Mouse (Mus musculus): ENCODE measurements around the gene Paqr8. TPM values are rescaled to one million over a fixed set of nuclear protein-coding genes. Genes with fewer than 3 reads are reported as not detected.
A peak's percentile ranks its signal among the peaks of the same experiment; 100 is the strongest.
"Not testable (repeated sequence)": the region's sequence is repeated elsewhere in the genome, so short reads cannot be mapped to it uniquely, and the experiment has no call there.

Gene Paqr8
- total RNA-seq, 2 experiments from 2014 or later: 2.0 to 2.3 TPM

- intact Hi-C loops (cut with DNase I): no loop called here
- DNase-seq (ENCODE audit: low spot score): no peak
Observed at GRCm38 (mm10) chr1:20906128-20906515, 15.7 kb downstream of the Paqr8 start.

- DNase-seq (ENCODE audit: low spot score): no peak
- intact Hi-C loops (cut with DNase I): no loop called here
Observed at GRCm38 (mm10) chr1:20908541-20908940, 18.1 kb downstream of the Paqr8 start.

GRCm38 (mm10) chr1:20912115-20912514 lies 21.7 kb downstream of the Paqr8 start:
- DNase-seq (ENCODE audit: low spot score): no peak
- intact Hi-C loops (cut with DNase I): no loop called here

- intact Hi-C loops (cut with DNase I): no loop called here
Observed at GRCm38 (mm10) chr1:20912527-20913171, 22.2 kb downstream of the Paqr8 start.

DNA sequence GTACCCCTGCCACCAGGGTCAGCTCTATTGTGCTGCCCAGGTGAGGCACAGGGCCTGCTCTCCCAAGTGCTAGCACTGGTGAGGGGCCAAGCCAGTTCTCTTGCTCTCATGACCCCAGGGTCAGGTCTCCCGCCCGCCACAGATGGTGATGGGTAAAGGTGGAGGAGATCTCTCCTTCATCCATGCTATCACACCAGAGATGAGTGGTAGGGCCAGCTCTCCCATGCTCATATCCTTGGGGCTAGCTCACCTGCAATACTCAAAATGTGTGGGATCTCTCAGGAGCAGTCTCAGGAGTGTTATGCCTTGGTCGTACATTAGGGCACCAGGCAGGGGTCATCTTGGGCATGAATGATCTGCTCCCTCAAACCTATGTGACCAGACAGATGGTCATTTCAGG lies 24.4 kb downstream of the Paqr8 start:
- no peak for DNase-seq (ENCODE audit: low spot score)
- intact Hi-C loops (cut with DNase I): no loop called here

More at GRCm38 (mm10) chr1:20912527-20913171, 22.2 kb downstream of the Paqr8 start:
- no peak for DNase-seq (ENCODE audit: low spot score)

- DNase-seq (ENCODE audit: low spot score): no peak
- intact Hi-C loops (cut with DNase I): no loop called here
Observed at GRCm38 (mm10) chr1:20915608-20916007, 25.2 kb downstream of the Paqr8 start.

DNA sequence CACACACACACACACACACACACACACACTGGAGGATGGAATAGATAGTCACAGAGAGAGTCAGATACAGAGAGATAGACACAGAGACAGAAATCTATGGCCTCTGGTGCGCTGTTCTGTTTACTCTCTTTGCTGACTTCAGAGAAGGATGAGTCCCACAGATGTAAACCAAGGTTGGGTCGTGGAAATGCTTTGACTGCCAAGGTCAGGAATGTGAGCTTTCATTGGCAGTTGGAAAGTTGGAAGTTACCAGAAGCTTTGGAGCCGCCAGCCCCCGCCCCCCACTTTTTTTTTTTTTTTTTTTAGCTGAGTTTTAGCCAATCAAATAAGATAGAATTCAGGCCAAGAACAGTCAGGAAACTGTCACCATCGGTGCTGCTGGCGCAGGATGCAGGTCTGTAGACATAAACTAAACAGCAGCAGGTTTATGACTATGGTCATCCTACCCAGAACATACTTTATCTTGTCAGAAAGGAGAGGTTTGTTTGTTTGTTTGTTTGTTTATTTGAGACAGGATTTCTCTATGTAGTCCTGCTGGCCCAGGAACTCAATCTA lies 27.2 kb downstream of the Paqr8 start:
- DNase-seq (ENCODE audit: low spot score): no peak
- intact Hi-C loops (cut with DNase I): no loop called here

DNA sequence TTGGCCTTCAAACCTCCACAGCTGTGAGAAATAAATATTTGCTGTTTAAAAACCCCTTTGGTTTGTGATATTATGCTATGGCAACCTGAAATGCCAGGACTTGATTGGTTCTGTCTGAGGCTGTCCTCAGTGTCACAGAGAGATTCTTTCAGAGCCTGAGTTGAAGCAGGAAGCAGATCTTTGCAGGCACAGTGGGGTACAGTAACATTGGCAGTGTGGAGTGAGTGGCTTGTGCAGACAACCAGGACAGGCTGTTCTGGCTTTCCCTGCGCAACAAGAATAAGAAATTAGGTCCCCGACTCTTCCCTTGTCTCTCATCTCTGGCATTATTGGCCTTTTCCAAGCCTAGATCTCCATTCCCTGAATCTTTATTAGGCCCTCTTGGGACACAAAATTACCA lies 29.3 kb downstream of the Paqr8 start:
- no peak for DNase-seq (ENCODE audit: low spot score)
- intact Hi-C loops (cut with DNase I): no loop called here

- no peak for DNase-seq (ENCODE audit: low spot score)
- intact Hi-C loops (cut with DNase I): no loop called here
Observed at GRCm38 (mm10) chr1:20921081-20921528, 30.7 kb downstream of the Paqr8 start.

GRCm38 (mm10) chr1:20922612-20923399 lies 32.4 kb downstream of the Paqr8 start:
- DNase-seq (ENCODE audit: low spot score): no peak

GRCm38 (mm10) chr1:20925324-20925723 lies 34.9 kb downstream of the Paqr8 start:
- DNase-seq (ENCODE audit: low spot score); intact Hi-C loops (cut with DNase I): not testable (repeated sequence)

More at GRCm38 (mm10) chr1:20922612-20923399, 32.4 kb downstream of the Paqr8 start:
- intact Hi-C loops (cut with DNase I): no loop called here

DNA sequence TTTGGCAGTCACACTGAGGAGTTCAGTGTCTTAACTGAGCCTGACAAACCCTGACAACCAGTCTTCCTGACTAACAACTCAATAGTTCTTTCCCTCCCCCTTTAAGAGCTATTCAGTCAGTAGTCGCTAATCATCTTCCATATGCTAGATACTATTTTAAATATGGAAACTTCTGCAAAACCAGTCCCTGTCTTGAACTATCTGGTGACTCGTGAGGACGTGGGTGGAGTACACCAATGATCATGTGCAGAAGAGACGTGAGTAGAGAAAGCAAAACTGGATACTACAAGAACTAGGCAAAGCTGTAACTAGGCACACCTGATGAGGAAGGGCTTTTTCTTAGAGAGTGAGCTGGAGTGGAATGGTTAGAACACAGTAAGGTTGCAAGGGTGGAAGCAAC lies 35.5 kb downstream of the Paqr8 start:
- DNase-seq (ENCODE audit: low spot score): no peak

GRCm38 (mm10) chr1:20926376-20926775 lies 36.0 kb downstream of the Paqr8 start:
- intact Hi-C loops (cut with DNase I): no loop called here
- no peak for DNase-seq (ENCODE audit: low spot score)

More for the DNA sequence above, 35.5 kb downstream of the Paqr8 start:
- intact Hi-C loops (cut with DNase I): no loop called here

- intact Hi-C loops (cut with DNase I): no loop called here
- no peak for DNase-seq (ENCODE audit: low spot score)
Observed at GRCm38 (mm10) chr1:20928487-20928886, 38.1 kb downstream of the Paqr8 start.

GRCm38 (mm10) chr1:20933457-20933856 lies 43.1 kb downstream of the Paqr8 start:
- no peak for DNase-seq (ENCODE audit: low spot score)
- intact Hi-C loops (cut with DNase I): loop anchor here (5.0 kb wide), 2 partner anchors 41 to 284 kb away; partner anchors contain the start of genes Paqr8 and Tmem14a

DNA sequence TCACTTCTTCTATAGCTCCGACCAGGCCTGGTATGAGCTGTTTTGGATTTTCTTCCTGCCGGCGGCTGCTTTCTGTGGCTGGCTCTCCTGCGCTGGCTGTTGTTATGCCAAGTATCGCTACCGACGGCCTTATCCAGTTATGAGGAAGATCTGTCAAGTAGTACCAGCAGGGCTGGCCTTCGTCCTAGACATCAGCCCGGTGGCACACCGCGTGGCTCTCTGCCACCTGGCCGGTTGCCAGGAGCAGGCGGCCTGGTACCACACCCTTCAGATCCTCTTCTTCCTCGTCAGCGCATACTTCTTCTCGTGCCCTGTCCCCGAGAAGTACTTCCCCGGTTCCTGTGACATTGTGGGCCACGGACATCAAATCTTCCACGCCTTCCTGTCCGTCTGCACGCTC lies 44.7 kb downstream of the Paqr8 start:
- intact Hi-C loops (cut with DNase I): loop anchor here (5.0 kb wide), 2 partner anchors 147 to 337 kb away; no protein-coding TSS in a partner anchor
- no peak for DNase-seq (ENCODE audit: low spot score)

DNA sequence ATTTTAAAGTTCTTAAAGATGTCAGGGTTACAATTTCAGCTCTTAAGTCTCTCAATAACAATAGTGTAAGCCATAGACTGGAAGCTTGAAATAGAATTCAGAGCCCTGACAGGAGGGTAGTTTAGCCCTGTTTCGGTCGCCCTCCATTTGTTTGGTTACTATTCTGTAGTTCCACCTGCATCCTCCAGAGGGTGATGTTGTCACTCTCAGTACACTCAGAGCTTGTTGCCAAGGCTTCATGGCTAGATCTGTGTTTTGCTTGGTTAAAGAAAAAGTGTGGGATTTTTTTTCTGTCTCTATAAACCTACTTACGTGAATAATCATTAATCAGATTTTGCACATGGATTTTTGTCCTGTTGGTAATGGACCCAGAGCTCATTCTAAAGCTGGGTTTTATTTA lies 48.6 kb downstream of the Paqr8 start:
- intact Hi-C loops (cut with DNase I): loop anchor here (1.0 to 5.0 kb wide), 4 partner anchors 143 to 333 kb away; no protein-coding TSS in a partner anchor
- DNase-seq (ENCODE audit: low spot score): no peak

DNA sequence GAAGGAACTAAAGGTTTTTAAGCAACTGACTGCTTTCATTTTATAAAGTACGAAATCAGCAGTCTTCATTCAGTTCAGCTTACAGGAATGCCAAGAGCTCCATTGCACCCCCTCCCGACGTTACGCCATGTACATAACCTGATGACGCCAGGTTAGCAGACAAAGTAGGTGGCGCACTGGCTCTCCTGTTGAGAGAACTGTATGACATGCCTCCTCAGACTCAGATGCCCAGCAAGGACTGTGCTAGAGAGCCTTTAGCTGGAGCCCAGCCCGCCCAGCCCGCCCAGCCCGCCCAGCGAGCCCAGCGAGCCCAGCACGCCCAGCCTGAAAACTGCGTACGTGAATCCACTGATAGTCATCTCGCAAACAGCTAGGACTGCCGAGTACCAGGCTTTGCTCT lies 49.7 kb downstream of the Paqr8 start:
- intact Hi-C loops (cut with DNase I): loop anchor here (10.0 kb wide), 1 partner anchor 405 kb away; the partner anchor contains the start of gene Khdc1a
- DNase-seq (ENCODE audit: low spot score): peak; percentile 21

- no peak for DNase-seq (ENCODE audit: low spot score)
- intact Hi-C loops (cut with DNase I): loop anchor here (10.0 kb wide), 1 partner anchor 403 kb away; the partner anchor contains the start of gene Khdc1a
Observed at GRCm38 (mm10) chr1:20941322-20941721, 50.9 kb downstream of the Paqr8 start.

GRCm38 (mm10) chr1:20941857-20942256 lies 51.5 kb downstream of the Paqr8 start:
- intact Hi-C loops (cut with DNase I): loop anchor here (10.0 kb wide), 1 partner anchor 403 kb away; the partner anchor contains the start of gene Khdc1a

More at GRCm38 (mm10) chr1:20941857-20942256, 51.5 kb downstream of the Paqr8 start:
- DNase-seq (ENCODE audit: low spot score): no peak
